Mouse (Mus musculus): ENCODE measurements around the gene Nrxn1.

- no peak for TF ChIP-seq CTCF (IDR thresholded peaks at IDR 0.05; ENCODE audit: insufficient read depth, low read depth, low read length)
- no peak for TF ChIP-seq POLR2A (IDR thresholded peaks at IDR 0.05; ENCODE audit: insufficient read depth, low read depth, low read length)
Measured at GRCm38 (mm10) chr17:90202785-90203184, 890.1 kb downstream of the Nrxn1 start.
